Mouse (Mus musculus) adrenal gland, adult 8-10 months (tissue): ENCODE measurements around the gene Olfr743. TPM values are rescaled to one million over a fixed set of nuclear protein-coding genes. Genes with fewer than 3 reads are reported as not detected.
"Not testable (repeated sequence)": the region's sequence is repeated elsewhere in the genome, so short reads cannot be mapped to it uniquely, and the experiment has no call there.

Experiments
- DNase-seq: peaks from one replicate; pipeline ENCODE4 v3.0.0; 2022
- total RNA-seq, 4 experiments: library from RNA; stranded (reverse); gene quantifications; 2 replicates each; pipeline ENCODE4 v1.2.4; 2022

Gene Olfr743
- total RNA-seq, result not detected

GRCm38 (mm10) chr14:50521539-50521938 is at the start of gene Olfr743:
Gene Olfr743, plus strand, starts transcription at chr14:50521839.
- DNase-seq, result no peak

GRCm38 (mm10) chr14:50472438-50472837 is 49.2 kb upstream of the Olfr743 start, which contains the start of gene Olfr741:
Gene Olfr741, plus strand, starts transcription at chr14:50472738.
- DNase-seq, result no peak

GRCm38 (mm10) chr14:50478406-50478805 is 43.2 kb upstream of the Olfr743 start:
- DNase-seq, result no peak

- no peak for DNase-seq
Observed at GRCm38 (mm10) chr14:50503300-50503699, 18.3 kb upstream of the Olfr743 start, which contains the start of gene Olfr742. Gene Olfr742, plus strand, starts transcription at chr14:50503600.

GRCm38 (mm10) chr14:50552734-50553133 is 31.1 kb downstream of the Olfr743 start:
- no peak for DNase-seq

GRCm38 (mm10) chr14:50573056-50573455 is 51.4 kb downstream of the Olfr743 start:
- not testable (repeated sequence) for DNase-seq

Other genes starting within 250 kb of the Olfr743 start
- not detected for gene Olfr732, start 237.6 kb upstream of the Olfr743 start, total RNA-seq
- not detected for gene Olfr733, start 220.3 kb upstream of the Olfr743 start, total RNA-seq
- not detected for gene Olfr734, start 195.1 kb upstream of the Olfr743 start, total RNA-seq
- gene Olfr735, start 173.0 kb upstream of the Olfr743 start, total RNA-seq, result under 1 TPM in 2 of 4 experiments, not detected in 2; 0.06 to 0.11 TPM
- under 1 TPM; 0.07 to 0.54 (median 0.32) TPM for gene Tlr11, start 163.9 kb upstream of the Olfr743 start, total RNA-seq
- gene Olfr736, start 140.7 kb upstream of the Olfr743 start, total RNA-seq, result not detected
- not detected for gene Olfr738, start 114.3 kb upstream of the Olfr743 start, total RNA-seq
- not detected for gene Olfr739, start 103.2 kb upstream of the Olfr743 start, total RNA-seq
- not detected for gene Olfr740, start 76.3 kb upstream of the Olfr743 start, total RNA-seq
- not detected for gene Olfr741, start 49.1 kb upstream of the Olfr743 start, total RNA-seq
- gene Olfr742, start 18.2 kb upstream of the Olfr743 start, total RNA-seq, result not detected
- gene Olfr744, start 93.0 kb downstream of the Olfr743 start, total RNA-seq, result not detected
- not detected for gene Olfr745, start 117.5 kb downstream of the Olfr743 start, total RNA-seq
- gene Olfr746, start 125.2 kb downstream of the Olfr743 start, total RNA-seq, result not detected
- not detected for gene Olfr747, start 171.4 kb downstream of the Olfr743 start, total RNA-seq
- gene Olfr748, start 185.5 kb downstream of the Olfr743 start, total RNA-seq, result not detected
- not detected for gene Olfr749, start 223.3 kb downstream of the Olfr743 start, total RNA-seq